Mouse (Mus musculus) forebrain, embryonic 14.5 days (tissue): ENCODE data around the gene Capn12. TPM values are rescaled to one million over a fixed set of nuclear protein-coding genes. Genes with fewer than 3 reads are reported as not detected.
"Not testable (repeated sequence)": the region's sequence is repeated elsewhere in the genome, so short reads cannot be mapped to it uniquely, and the experiment has no call there.

Source experiments
- ATAC-seq: fragments of 200-750 bp; cut with Nextera tagmentation; 2 replicates; pipeline ENCODE4 v1.8.0; 2017; ENCODE audit warnings: mild to moderate bottlenecking, moderate library complexity
- DNase-seq: peaks from one replicate; pipeline ENCODE4 v3.0.0-alpha.2; 2015; ENCODE audit warnings: low spot score
- H3K27ac ChIP-seq: fragments of 300-500 bp; sonication (generic); 2 replicates; pipeline ENCODE4 v1.5.1; 2014; ENCODE audit warnings: low read depth, mild to moderate bottlenecking, control low read depth, low read length, moderate library complexity
- H3K27me3 ChIP-seq: fragments of 300-500 bp; sonication (generic); replicated peaks from 2 replicates; pipeline ENCODE4 v1.6.1; 2014; ENCODE audit warnings: low read length, control low read depth, mixed read lengths; ENCODE audit not compliant: control insufficient read depth, insufficient read depth
- H3K36me3 ChIP-seq: fragments of 300-500 bp; sonication (generic); 2 replicates; pipeline ENCODE4 v1.6.1; 2014; ENCODE audit warnings: low read length, control low read depth; ENCODE audit not compliant: control insufficient read depth, insufficient read depth
- H3K4me1 ChIP-seq: fragments of 300-500 bp; sonication (generic); 2 replicates; pipeline ENCODE4 v1.6.1; 2014; ENCODE audit warnings: antibody characterized with exemption, low read length, control low read depth; ENCODE audit not compliant: control insufficient read depth, insufficient read depth
- H3K4me2 ChIP-seq: fragments of 300-500 bp; sonication (generic); 2 replicates; pipeline ENCODE4 v1.6.1; 2014; ENCODE audit warnings: mild to moderate bottlenecking, control low read depth, low read length
- H3K4me3 ChIP-seq: fragments of 300-500 bp; sonication (generic); 2 replicates; pipeline ENCODE4 v1.5.1; 2014; ENCODE audit warnings: low read depth, low read length, control low read depth
- H3K9ac ChIP-seq: fragments of 300-500 bp; sonication (generic); 2 replicates; pipeline ENCODE4 v1.6.1; 2014; ENCODE audit warnings: mild to moderate bottlenecking, low read length, control low read depth, moderate library complexity
- H3K9me3 ChIP-seq: fragments of 300-500 bp; sonication (generic); replicated peaks from 2 replicates; pipeline ENCODE4 v1.6.1; 2016; ENCODE audit warnings: low read length, control low read depth, mixed read lengths; ENCODE audit not compliant: control insufficient read depth
- WGBS: fragments of 180-500 bp; shearing (Covaris S2); extraction: QIAGEN DNeasy Blood & Tissue Kit; methylation state at CpG from one replicate; pipeline ENCODE4 v1.1.7; 2014; 5-methylcytosine and 5-hydroxymethylcytosine counted together
- polyA plus RNA-seq: library from polyadenylated mRNA; unstranded; fragments of >200 nt; fragmentation: Nextera tagmentation; extraction: Ambion mirVana; gene quantifications from 2 replicates; pipeline ENCODE4 v1.2.1, GENCODE M21; 2014

The Capn12 gene
- polyA plus RNA-seq, 1 experiment from 2014 or later: 0.11 TPM

DNA sequence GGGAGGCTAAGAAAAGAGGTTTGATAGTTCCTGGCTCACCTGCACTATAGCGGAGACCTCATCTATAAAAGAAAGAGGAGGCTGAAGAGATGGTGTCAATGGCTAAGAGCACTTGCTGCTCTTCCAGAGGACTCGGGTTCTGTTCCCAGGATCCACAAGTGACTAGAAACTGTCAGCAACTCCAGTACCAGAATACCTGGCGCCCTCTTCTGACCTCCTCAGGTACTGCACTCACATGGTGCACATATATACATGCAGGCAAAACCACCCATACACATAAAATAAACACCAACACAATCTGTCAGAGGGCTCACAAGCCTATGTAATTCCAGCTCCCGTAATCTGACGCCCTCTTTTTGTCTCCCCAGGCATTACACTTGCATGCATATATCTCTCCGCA is 20.3 kb upstream of the Capn12 start:
- Histone ChIP-seq H3K27me3 (no peaks in the 10 kb centered on the region), H3K36me3 (no peaks in the 10 kb centered on the region), H3K9me3 (no peaks in the 10 kb centered on the region), H3K4me1 (no peaks in the 10 kb centered on the region), H3K27ac (no peak overlapping the region), H3K4me2 (no peak overlapping the region), H3K9ac (no peak overlapping the region), H3K4me3 (no peak overlapping the region)
- ATAC-seq (no peak), DNase-seq (no peak)
- WGBS: 90% methylated on average over 6 of the region's 6 CpGs

DNA sequence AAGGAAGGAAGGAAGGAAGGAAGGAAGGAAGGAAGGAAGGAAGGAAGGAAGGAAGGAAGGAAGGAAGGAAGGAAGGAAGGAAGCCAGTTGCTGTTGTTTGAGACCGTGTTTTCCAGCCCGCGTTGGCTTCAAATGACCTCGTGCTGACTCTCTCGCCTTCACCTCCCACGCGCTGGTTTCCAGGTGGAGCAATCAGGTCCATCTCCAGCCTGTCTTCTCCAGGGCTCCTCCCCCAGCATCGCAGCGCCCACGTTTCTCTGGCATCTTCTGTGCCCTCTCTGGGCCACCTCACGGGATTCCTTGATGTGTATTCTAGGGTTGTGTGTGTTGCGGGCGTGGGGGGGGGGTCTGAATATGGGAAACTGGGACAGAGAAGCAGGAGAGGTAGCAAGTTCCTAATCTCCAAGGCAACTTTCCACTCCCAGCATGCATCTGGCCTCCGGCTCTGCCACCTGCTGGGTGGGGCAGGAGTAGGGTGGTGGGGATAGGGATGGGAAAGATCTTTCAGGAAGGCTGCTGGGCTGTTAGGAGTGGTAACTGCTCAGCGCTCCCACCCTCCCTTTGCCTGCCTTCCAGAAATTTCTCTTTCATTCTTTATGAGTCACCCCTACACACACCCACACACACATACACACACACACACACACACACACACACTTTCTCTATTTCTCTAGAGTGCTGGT is 18.3 kb upstream of the Capn12 start:
- H3K9me3 ChIP-seq: no peaks in the 10 kb centered on the region
- H3K4me1 ChIP-seq: no peaks in the 10 kb centered on the region
- H3K9ac ChIP-seq: no peak overlapping the region
- no peaks in the 10 kb centered on the region for H3K27me3 ChIP-seq
- no peaks in the 10 kb centered on the region for H3K36me3 ChIP-seq
- no peak overlapping the region for H3K27ac ChIP-seq
- no peak for DNase-seq
- no peak overlapping the region for H3K4me3 ChIP-seq
- WGBS: 84% methylated on average over 15 of the region's 15 CpGs
- ATAC-seq: no peak
- no peak overlapping the region for H3K4me2 ChIP-seq

DNA sequence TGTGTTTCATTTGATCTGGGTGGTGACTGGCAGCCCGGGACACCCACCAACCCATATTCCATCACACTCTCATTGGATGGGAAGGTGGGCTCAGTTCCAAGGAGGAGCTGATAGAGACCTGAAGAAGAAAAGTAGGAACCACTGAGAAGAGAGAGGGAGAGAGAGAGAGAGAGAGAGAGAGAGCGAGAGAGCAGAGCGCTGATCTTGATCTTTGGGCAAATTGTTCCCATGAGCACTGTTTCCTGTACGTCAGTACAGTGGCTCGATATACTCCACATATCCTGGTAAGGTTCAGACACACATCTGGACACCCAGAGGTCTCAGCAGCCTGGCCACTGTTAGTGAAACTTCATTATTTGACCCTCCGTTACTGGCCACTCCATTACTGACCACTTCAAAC is 17.7 kb upstream of the Capn12 start, which contains the start of gene Lgals7:
Gene Lgals7 (plus strand): TSS at position 314 of the 400 bp plus-strand sequence.
- no peaks in the 10 kb centered on the region for H3K27me3 ChIP-seq
- H3K9me3 ChIP-seq: no peaks in the 10 kb centered on the region
- no peak for ATAC-seq
- no peak within 1 kb of the TSS for H3K27ac ChIP-seq
- H3K4me3 ChIP-seq: no peak within 1 kb of the TSS
- H3K4me1 ChIP-seq: no peaks in the 10 kb centered on the region
- WGBS: 89% methylated on average over 6 of the region's 6 CpGs
- H3K9ac ChIP-seq: 0 out of 2 replicates have a peak within 1 kb of the TSS, but pooled peaks have one; percentile 3
- H3K36me3 ChIP-seq: no peaks in the 10 kb centered on the region
- DNase-seq: no peak
- no peak within 1 kb of the TSS for H3K4me2 ChIP-seq

DNA sequence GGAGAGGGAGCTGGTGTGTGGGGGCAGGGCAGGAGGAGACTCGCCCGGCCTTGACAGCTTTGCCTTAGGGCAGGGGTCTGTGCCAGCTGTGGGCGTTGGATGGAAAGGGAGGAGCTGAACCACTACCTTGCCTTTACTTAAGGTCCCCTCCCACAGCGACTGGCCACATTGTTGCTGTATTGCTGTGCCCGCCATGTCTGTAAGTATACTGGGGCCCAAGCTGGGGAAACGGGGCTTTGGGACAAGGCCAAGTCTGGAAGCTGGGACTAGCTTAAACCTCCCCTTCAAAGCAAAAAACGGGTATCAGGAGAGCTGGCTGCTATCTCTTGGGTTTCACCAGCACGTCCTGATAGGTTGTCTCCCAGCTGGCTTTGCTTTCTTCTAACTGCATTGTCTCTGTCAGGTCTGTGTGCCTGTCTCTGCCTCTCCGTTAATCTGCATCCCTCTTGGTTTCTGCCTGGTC is 16.9 kb upstream of the Capn12 start:
- H3K4me1 ChIP-seq: no peaks in the 10 kb centered on the region
- WGBS: 31% methylated on average over 9 of the region's 9 CpGs

DNA sequence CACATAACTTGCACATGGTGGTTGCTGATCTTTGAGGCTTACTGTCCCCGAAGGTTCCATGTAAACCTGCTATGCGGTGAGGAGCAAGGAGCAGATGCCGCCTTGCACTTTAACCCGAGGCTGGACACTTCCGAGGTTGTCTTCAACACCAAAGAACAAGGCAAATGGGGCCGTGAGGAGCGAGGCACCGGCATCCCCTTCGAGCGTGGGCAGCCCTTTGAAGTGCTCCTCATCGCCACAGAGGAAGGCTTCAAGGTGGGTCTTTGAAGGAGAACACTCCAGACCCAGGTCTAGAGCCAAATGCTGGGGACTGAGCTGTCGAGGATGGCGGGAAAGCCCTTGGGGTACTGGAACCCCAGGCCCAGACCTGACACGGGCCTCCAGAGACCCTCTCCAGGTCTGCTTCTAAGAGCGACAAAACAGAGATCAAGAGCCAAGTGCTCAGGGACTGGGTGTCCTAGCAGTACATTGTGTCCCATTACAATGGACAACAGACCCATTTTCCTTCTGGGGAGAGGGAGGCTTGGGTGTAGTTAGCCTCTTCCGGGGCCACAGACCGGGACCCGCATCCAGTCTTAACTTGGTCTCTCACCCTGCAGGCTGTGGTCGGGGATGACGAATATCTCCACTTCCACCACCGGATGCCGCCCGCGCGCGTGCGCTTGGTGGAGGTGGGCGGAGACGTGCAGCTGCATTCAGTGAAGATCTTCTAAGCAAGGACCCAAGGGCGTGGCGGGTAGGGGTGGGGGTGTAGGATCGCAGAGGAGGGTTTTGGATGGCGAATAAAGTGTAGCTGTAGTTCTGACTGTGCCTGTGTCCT is 15.5 kb upstream of the Capn12 start:
- peak; percentile 75 for ATAC-seq
- Histone ChIP-seq H3K27ac (no peak overlapping the region; the same call in 1 of the 2 replicates), H3K27me3 (no peaks in the 10 kb centered on the region), H3K4me1 (no peaks in the 10 kb centered on the region), H3K9me3 (no peaks in the 10 kb centered on the region), H3K4me3 (peak overlapping the region; percentile 11), H3K4me2 (peak overlapping the region; percentile 35), H3K9ac (peak overlapping the region; percentile 45), H3K36me3 (no peaks in the 10 kb centered on the region)
- 48% methylated on average over 33 of the region's 33 CpGs for WGBS
- peak; percentile 59 for DNase-seq

More for the DNA sequence above, 16.9 kb upstream of the Capn12 start:
- DNase-seq (peak; percentile 31), ATAC-seq (no peak)
- Histone ChIP-seq H3K9ac (0 out of 2 replicates have a peak overlapping the region, but pooled peaks have one; percentile 3), H3K9me3 (no peaks in the 10 kb centered on the region), H3K4me3 (no peak overlapping the region), H3K27me3 (no peaks in the 10 kb centered on the region), H3K27ac (no peak overlapping the region), H3K4me2 (no peak overlapping the region), H3K36me3 (no peaks in the 10 kb centered on the region)

DNA sequence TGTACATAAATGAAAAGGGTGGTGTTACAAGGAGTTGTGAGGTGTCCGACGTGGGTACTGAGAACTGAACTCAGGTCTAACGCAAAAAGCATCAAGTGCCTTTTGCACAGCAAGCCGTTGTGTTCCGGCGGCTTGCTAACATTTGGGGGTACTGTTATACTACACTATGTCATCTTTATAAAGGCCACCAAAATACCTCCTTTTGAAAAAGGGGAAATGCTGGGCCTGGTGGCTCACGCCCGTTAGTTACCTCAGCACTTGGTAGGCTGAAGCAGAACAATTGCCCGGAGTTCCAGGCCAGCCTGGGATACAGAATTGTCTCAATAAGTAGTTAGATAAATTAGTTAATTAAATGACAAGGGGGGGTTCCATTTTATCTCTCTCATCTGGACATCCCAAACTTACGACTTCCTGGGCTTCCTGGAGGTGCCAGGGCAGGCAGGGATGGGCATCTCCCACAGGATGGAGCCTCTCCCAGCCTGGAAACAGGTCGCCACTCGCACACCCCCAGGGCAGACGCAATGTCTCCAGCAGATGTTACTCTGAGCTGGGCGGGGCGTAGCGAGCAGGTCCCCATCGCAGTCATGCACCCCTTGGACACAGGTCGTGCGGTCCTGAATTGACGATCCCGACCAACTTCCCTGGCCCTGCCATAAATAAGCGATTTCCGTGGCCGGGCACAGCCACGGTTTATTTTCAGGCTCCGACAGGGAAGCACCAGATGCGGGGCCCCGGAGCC is 14.3 kb upstream of the Capn12 start:
- no peaks in the 10 kb centered on the region for H3K27me3 ChIP-seq
- WGBS: 90% methylated on average over 28 of the region's 28 CpGs
- H3K4me3 ChIP-seq: no peak overlapping the region
- no peak overlapping the region for H3K9ac ChIP-seq
- no peak overlapping the region for H3K27ac ChIP-seq
- H3K36me3 ChIP-seq: no peaks in the 10 kb centered on the region
- ATAC-seq: no peak
- no peaks in the 10 kb centered on the region for H3K9me3 ChIP-seq
- no peak overlapping the region for H3K4me2 ChIP-seq
- no peaks in the 10 kb centered on the region for H3K4me1 ChIP-seq
- no peak for DNase-seq

DNA sequence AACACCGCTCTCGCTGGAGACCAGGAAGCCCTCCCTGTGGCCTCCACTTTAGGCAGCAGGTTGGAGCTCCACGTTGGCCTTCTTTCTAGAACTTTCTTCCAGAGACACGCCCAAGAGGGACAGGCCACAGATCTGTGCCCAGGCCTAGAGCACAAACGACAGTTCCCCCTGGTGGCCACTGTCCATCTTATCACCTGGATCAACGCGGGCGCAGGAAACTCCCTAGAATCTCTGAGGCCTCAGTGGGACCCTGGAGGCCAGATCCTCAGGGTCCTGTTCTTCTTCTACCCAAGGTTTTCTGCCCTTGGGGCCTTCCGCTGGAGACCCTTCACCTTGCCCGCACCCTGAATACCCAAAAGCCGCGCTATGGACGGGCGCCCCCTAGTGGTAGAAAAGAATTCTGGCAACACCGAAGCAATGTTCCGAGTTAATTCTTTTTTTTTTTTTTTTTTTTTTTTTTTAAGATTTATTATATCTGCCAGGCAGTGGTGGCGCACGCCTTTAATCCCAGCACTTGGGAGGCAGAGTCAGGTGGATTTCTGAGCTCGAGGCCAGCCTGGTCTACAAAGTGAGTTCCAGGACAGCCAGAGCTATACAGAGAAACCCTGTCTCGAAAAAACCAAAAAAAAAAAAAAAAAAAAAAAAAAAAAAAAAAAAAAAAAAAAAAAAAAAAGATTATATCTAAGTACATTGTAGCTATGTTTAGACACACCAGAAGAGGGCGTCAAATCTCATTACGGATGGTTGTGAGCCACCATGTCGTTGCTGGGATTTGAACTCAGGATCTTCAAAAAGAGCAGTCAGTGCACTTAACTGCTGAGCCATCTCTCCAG is 13.5 kb upstream of the Capn12 start:
- not testable (repeated sequence) for H3K27me3 ChIP-seq, H3K4me3 ChIP-seq, H3K4me1 ChIP-seq, ATAC-seq, H3K9ac ChIP-seq, H3K27ac ChIP-seq, H3K36me3 ChIP-seq, H3K9me3 ChIP-seq, H3K4me2 ChIP-seq
- 32% methylated on average over 23 of the region's 23 CpGs for WGBS
- peak; percentile 54 for DNase-seq
